Mouse (Mus musculus) limb, embryonic 14.5 days (tissue): ENCODE measurements at regions not wholly inside any gene's neighbourhood (a gene's known extent, or its start where the extent isn't known, plus 50 kb on each side); places are given as distances from the start of the nearest gene placed in this dataset.

Source experiments
- ATAC-seq: fragments of 200-750 bp; cut with Nextera tagmentation; 2 replicates; pipeline ENCODE4 v1.8.0; 2017; ENCODE audit warnings: low read depth, moderate number of reproducible peaks, moderate TSS enrichment; ENCODE audit not compliant: low FRiP score
- DNase-seq: peaks from one replicate; pipeline ENCODE4 v3.0.0-alpha.2; 2015; ENCODE audit warnings: low spot score
- H3K27ac ChIP-seq: fragments of 300-500 bp; sonication (generic); replicated peaks from 2 replicates; pipeline ENCODE4 v1.5.1; 2014; ENCODE audit warnings: low read depth, mild to moderate bottlenecking, low read length, moderate library complexity, mixed read lengths
- H3K27me3 ChIP-seq: fragments of 300-500 bp; sonication (generic); 2 replicates; pipeline ENCODE4 v1.6.1; 2014; ENCODE audit warnings: low read length, mixed read lengths; ENCODE audit not compliant: control insufficient read depth, insufficient read depth
- H3K36me3 ChIP-seq: fragments of 300-500 bp; sonication (generic); 2 replicates; pipeline ENCODE4 v1.6.1; 2014; ENCODE audit warnings: mild to moderate bottlenecking, low read length, moderate library complexity, mixed read lengths; ENCODE audit not compliant: control insufficient read depth, insufficient read depth
- H3K4me1 ChIP-seq: fragments of 300-500 bp; sonication (generic); 2 replicates; pipeline ENCODE4 v1.6.1; 2014; ENCODE audit warnings: antibody characterized with exemption, low read length, mixed read lengths; ENCODE audit not compliant: control insufficient read depth, insufficient read depth
- H3K4me2 ChIP-seq: fragments of 300-500 bp; sonication (generic); replicated peaks from 2 replicates; pipeline ENCODE4 v1.6.1; 2014; ENCODE audit warnings: low read depth, mild to moderate bottlenecking, low read length, moderate library complexity; ENCODE audit not compliant: severe bottlenecking
- H3K4me3 ChIP-seq: fragments of 300-500 bp; sonication (generic); replicated peaks from 2 replicates; pipeline ENCODE4 v1.5.1; 2014; ENCODE audit warnings: low read length
- H3K9ac ChIP-seq: fragments of 300-500 bp; sonication (generic); 2 replicates; pipeline ENCODE4 v1.6.1; 2014; ENCODE audit warnings: mild to moderate bottlenecking, low read depth, low read length, moderate library complexity; ENCODE audit not compliant: severe bottlenecking
- H3K9me3 ChIP-seq: fragments of 300-500 bp; sonication (generic); 2 replicates; pipeline ENCODE4 v1.6.1; 2016; ENCODE audit warnings: low read length; ENCODE audit not compliant: control insufficient read depth
- POLR2A ChIP-seq: fragments of 200-500 bp; IDR thresholded peaks from 2 replicates; pipeline ENCODE4 v1.8.0; 2012; ENCODE audit warnings: inconsistent platforms, mild to moderate bottlenecking, moderate library complexity, borderline replicate concordance; ENCODE audit not compliant: insufficient read depth, insufficient read length; ENCODE audit errors: extremely low read depth
- WGBS: fragments of 180-500 bp; shearing (Covaris S2); extraction: QIAGEN DNeasy Blood & Tissue Kit; methylation state at CpG from one replicate; pipeline ENCODE4 v1.1.7; 2014; 5-methylcytosine and 5-hydroxymethylcytosine counted together

DNA sequence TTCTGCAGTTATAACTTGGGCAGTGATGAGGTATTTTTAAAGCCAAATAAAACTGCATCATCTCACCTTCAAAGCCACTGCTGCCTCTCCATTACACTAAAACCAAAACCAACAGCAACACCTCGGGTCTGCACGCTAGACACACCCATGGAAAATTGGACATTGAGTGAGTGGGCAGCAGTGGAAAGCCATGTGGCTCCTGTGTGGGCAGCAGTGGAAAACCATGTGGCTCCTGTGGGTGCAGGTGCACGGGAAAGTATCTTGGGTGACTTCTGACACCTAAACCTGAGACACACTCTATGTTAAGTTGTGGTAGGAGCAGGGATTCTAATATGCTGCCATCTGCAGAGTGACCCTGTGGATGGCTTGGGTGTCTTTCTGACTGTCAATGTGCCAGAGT lies 245.3 kb downstream of the Tle4 start:
- Histone ChIP-seq H3K9me3 (no peaks in the 10 kb centered on the region), H3K27me3 (no peaks in the 10 kb centered on the region), H3K4me3 (no peak overlapping the region), H3K4me2 (no peak overlapping the region), H3K36me3 (no peaks in the 10 kb centered on the region), H3K27ac (no peak overlapping the region), H3K9ac (no peak overlapping the region), H3K4me1 (0 out of 2 replicates have a peak, but pooled peaks cover 3% of the 10 kb centered on the region)
- TF ChIP-seq POLR2A = no peak
- DNase-seq (no peak), ATAC-seq (no peak)
- 84% methylated on average over 3 of the region's 3 CpGs for WGBS

DNA sequence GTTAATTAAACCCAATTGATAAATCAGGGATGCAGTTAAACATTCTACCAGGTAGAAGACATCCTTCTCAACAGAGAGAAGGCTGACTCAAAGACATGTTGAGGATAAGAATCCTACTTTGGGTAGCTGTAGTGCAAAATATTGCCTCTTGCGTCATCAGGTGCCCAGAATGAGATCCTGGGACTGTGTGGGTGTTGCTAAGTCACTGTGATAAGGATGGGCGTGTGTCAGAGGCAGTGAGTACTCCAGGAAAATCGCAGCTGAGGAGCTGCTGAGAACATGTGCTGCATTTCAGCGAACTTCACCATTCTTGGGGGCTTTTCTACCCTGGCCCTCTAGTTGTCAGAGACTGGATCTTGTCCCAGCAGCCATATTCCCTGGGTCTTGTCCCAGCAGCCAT lies 244.7 kb downstream of the Tle4 start:
- no peak overlapping the region for H3K9ac ChIP-seq
- DNase-seq = no peak
- H3K36me3 ChIP-seq = no peaks in the 10 kb centered on the region
- H3K9me3 ChIP-seq = no peaks in the 10 kb centered on the region
- WGBS = 87% methylated on average over 4 of the region's 4 CpGs
- no peaks in the 10 kb centered on the region for H3K4me1 ChIP-seq
- no peak overlapping the region for H3K4me3 ChIP-seq
- ATAC-seq = no peak
- TF ChIP-seq POLR2A = no peak
- no peaks in the 10 kb centered on the region for H3K27me3 ChIP-seq
- no peak overlapping the region for H3K27ac ChIP-seq
- no peak overlapping the region for H3K4me2 ChIP-seq

DNA sequence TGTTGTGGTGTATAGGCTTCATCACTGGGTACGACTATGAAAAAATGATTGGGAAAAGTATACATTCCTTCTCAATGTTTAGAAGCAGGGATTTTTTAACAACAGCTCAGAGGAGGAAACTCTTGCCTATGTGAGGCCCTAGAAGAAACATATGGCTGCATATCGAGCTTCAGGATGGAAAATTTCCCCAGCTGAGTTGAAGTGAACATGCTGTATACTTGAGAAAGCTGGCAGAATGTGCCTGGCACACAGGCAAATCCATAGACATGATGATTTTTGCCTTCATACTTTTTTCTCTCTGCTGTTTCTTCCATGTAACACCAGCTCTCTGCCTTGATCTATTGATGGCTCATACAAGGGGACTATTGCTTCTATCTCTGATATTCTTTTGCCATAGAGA lies 242.7 kb downstream of the Tle4 start:
- Histone ChIP-seq H3K27ac (no peak overlapping the region), H3K4me2 (no peak overlapping the region), H3K4me1 (no peaks in the 10 kb centered on the region), H3K9ac (no peak overlapping the region), H3K27me3 (no peaks in the 10 kb centered on the region), H3K9me3 (no peaks in the 10 kb centered on the region), H3K4me3 (no peak overlapping the region), H3K36me3 (no peaks in the 10 kb centered on the region)
- no peak for TF ChIP-seq POLR2A
- DNase-seq = no peak
- no peak for ATAC-seq
- WGBS = 80% methylated on average over 2 of the region's 2 CpGs

DNA sequence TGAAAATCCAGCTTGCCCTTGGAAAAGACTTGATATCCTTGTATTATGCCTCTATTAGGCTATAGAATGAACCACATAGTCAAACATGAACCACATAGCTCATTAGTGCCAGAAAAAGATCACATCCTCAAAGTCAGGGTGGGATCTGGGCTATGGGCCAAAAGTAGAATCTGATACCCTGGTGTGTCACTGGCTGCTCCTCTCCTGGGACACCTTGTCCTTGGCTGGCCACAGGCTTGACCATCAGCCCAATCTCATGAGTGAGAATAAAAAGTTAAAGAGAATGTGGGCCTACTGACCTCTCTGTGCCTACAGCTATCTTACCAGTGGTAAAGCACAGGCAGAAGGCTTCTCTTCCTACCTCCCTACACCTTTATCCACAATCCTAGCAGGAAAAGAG lies 241.9 kb downstream of the Tle4 start:
- Histone ChIP-seq H3K27me3 (no peaks in the 10 kb centered on the region), H3K4me3 (no peak overlapping the region), H3K4me2 (no peak overlapping the region), H3K36me3 (no peaks in the 10 kb centered on the region), H3K4me1 (no peaks in the 10 kb centered on the region), H3K9me3 (no peaks in the 10 kb centered on the region), H3K9ac (no peak overlapping the region), H3K27ac (no peak overlapping the region)
- ATAC-seq (no peak), DNase-seq (no peak)
- no peak for TF ChIP-seq POLR2A

DNA sequence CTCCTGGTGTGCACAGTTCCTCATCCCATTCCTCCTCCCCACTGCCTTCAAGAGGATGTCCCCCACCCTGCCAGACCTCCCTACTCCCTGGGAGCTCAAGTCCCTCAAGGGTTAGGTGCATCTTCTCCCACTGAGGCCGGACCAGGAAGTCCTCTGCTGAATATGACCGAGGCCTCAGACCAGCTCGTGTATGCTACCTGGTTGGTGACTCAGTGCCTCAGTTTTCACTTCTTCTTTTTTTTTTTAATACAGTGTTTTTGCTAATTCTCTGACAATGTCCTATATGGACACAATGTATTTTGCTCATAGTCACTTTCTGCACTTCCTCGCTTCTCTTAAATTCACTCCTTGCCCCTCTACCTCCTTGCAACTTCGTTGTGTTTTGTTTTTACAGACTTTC lies 237.2 kb downstream of the Tle4 start:
- no peak for DNase-seq
- no peaks in the 10 kb centered on the region for H3K27me3 ChIP-seq
- H3K27ac ChIP-seq = no peak overlapping the region
- H3K36me3 ChIP-seq = no peaks in the 10 kb centered on the region
- H3K9me3 ChIP-seq = no peaks in the 10 kb centered on the region
- H3K4me1 ChIP-seq = no peaks in the 10 kb centered on the region
- 87% methylated on average over 5 of the region's 5 CpGs for WGBS
- H3K4me3 ChIP-seq = no peak overlapping the region
- no peak overlapping the region for H3K4me2 ChIP-seq
- no peak overlapping the region for H3K9ac ChIP-seq
- ATAC-seq = no peak
- no peak for TF ChIP-seq POLR2A

DNA sequence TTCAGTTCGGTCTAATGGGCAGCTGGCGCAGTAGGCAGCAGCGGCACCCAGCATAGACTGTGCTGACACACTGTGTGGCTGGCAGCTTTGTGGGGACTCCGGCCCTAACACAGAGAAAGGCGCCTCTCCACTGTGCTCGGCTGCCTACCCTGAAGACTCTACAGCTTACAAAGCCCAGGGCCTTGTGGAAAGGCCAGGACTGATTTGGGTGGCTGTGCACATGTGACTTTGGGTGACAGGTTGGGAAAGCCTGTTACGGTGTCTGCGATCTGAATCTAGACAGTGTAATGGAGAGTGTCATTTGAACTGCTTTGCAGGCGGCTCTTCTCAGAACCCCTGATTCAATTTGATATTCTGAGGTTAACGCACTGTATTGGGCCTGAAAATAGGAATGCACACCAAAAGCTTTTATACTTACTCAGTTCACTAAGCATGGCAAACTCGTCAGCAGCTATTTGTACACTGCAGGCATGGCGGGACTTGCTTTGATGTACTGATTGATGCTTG lies 228.7 kb downstream of the Tle4 start:
- WGBS = 79% methylated on average over 12 of the region's 12 CpGs
- no peak for ATAC-seq

More for the DNA sequence above, 228.7 kb downstream of the Tle4 start:
- Histone ChIP-seq H3K9ac (no peak overlapping the region), H3K9me3 (no peaks in the 10 kb centered on the region), H3K4me1 (peaks cover 9% of the 10 kb centered on the region), H3K4me2 (no peak overlapping the region), H3K4me3 (no peak overlapping the region), H3K27me3 (no peaks in the 10 kb centered on the region), H3K27ac (no peak overlapping the region), H3K36me3 (no peaks in the 10 kb centered on the region)
- TF ChIP-seq POLR2A = no peak
- DNase-seq = no peak
